Mouse (Mus musculus) telencephalon, adult 2 months (tissue): ENCODE results near the gene Slc25a51.

Experiments
- DNase-seq: peaks from one replicate; pipeline ENCODE4 v3.0.0-alpha.2; 2011; ENCODE audit warnings: low read depth, low spot score

Slc25a51 gene

DNA sequence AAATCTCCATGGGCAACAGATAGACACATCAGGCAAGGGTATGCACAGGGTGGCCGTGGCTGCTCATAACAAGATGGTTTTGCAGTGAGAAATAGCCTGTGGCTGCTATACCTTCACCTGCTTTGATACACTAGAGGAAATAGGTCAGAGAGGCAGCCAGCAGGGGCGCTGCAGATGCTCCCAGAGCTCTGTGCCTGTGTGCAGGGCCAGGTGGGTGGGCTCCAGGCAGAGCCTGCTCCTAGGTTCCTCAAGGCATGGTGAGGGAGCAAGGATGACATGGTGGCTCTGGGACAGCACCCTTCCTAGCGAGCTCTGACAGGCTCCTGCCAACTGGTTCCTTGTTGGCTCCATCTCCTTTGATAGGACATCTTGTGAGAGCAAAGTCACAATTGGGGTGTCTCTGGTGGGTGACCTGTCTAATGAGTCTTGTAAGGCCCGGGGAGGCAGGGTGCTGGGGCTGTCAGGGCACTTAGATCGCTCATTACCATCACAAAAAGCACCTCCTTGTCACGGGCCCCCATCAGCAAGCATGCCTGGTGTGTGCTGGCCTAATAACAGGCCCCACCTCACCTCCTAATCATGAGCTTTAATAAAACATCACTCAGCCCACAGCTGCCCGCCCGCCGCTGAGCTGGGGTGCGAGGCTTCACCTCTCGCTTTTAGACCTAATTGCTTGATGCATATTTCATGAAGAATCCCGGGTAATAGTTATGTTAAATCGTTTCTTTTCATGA lies 18.3 kb upstream of the Slc25a51 start:
- no peak for DNase-seq

DNA sequence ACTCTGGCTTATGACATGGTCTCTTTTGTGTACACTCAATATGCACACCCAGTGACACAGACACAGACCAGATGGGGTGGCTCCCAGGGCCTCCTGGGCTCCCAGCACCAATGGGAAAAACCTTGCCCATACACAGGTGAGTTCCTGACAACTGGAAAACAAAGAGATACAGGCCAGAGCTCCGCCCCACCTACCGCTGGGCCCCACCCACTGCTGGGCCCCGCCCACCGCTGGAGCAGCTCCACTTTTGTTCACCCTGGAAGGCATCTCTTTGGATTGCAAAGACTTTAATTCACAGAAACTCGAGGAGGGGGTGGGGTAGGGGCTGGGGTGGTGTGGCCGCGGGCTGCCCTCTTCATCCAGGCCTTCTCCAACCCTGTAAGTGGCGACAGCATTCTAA lies 14.8 kb upstream of the Slc25a51 start:
- no peak for DNase-seq

DNA sequence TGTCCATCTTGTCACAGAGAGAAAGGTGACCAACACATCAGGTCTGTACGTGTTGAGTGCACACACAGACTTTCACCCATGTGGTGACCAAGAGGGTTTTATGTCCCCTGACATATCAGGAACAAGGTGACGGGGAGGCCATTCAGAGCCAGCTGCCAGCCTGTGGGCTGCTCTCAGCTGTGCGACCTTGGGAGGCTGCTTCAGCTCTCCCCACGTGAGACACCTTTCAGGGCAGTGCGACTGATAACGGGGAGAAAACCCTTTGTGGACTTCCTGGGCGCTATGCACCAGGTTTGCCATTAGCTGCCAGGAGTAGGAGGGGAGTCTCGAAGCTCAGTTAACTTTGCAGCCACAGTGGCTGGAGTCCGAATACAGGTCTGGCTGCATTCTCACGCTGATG lies 14.1 kb upstream of the Slc25a51 start:
- no peak for DNase-seq

DNA sequence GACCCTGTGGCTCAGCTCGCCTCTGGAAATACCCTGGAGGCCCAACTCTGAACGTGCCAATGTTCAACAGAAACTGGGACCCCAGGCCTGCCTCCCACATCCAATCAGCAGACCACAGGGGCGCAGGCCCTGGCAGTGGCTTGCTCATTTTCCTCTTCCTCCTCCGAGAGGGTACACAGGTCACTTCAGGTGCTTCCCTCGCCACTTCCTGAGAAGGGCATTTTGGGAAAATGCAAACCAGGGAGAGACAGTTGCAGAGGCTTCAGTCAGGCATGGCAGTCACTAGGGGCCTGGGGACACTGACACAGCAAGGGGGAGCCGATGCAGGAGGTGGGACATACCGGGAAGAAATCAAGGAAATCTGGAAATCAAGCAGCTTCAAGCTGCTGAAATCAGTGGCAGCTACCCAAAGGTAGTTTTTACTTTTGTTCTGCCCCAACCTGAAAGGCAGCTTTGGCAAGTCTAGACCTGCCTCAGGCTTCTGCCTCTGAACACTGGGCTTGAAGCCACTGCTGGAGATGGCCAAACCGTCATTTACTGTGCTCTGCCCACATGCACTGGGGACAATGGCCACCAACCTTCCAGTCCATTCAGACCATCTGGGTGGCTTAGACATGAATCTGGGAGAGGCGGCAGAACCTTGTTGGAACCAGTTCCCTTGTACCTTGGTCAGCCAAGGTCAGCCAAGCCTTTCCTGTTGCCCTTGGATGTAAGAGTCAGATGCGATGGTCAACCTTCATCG lies 13.1 kb upstream of the Slc25a51 start:
- no peak for DNase-seq

DNA sequence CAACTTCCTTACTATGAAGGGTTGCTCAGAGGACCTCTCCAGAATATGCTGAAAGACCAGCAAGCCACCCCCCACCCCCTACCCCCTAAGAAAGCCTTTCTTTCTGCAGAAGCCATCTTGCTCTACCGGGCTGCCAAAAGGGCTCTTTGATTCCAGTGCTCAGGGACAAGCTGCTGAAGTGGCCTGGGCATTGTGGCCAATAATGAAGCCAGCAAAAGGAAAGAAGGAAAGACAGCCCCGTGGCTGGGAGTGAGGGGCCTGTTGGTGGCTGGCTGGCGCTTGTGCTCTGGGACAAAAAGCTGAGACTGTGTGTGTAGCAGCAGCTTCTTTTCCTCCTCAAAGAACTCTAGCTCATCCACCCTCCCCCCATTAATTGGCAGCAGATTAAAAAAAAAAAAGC lies 12.2 kb upstream of the Slc25a51 start:
- no peak for DNase-seq

- no peak for DNase-seq
Measured at GRCm38 (mm10) chr4:45419051-45419450, 10.5 kb upstream of the Slc25a51 start.

DNA sequence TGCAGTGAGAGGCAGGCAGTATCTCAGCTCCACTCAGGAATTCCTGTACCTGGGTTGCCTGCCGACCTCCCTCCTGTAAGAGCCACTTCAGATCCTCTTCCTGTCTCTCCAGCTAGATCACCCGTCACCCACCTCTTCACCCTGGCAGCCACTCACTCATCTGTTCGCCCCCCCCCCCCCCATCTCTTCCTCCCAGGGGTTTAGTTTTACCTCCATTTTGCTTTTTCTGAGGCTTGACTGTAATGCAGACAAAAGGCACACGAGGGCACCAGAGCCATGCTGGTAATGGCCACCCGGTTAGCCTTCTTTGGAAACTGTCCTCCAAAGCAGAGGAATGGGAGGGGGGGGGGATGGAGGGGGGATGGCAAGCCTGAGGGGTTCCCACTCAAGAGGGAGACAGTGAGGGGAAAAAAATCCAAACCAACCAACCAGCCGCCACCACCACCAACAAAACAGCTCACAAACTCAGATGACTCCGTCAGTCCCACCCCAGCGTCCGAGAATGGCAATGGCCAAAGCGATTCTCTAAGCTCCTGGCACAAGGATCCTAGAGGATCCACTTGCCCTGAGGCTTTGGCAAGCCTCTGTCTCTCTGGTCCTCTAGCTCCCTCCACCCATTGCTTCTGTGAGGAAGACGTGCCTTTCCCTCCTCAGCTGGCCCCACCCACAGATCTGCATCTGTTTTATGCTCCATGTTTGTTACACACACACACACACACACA lies 9.8 kb upstream of the Slc25a51 start:
- DNase-seq, result no peak

DNA sequence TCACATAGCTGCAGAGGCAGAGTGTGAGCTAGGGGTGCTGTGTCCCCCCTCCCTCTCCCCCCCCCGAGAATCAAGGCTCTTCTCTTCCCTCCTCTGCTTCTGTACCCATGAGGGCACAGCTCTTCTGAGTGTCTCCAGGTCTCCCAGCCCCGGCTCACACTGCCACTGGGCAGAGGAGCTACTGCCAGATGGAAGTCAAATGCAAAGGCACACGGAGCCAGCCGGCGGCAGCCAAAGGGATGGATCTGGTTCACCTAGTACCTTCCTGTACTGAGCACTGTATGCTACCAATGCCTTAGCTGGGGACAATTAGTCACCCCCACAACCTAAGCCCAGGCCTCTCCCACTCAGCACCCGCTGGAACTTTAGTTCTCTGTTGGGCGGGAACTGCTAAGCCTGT lies 7.7 kb upstream of the Slc25a51 start:
- no peak for DNase-seq

DNA sequence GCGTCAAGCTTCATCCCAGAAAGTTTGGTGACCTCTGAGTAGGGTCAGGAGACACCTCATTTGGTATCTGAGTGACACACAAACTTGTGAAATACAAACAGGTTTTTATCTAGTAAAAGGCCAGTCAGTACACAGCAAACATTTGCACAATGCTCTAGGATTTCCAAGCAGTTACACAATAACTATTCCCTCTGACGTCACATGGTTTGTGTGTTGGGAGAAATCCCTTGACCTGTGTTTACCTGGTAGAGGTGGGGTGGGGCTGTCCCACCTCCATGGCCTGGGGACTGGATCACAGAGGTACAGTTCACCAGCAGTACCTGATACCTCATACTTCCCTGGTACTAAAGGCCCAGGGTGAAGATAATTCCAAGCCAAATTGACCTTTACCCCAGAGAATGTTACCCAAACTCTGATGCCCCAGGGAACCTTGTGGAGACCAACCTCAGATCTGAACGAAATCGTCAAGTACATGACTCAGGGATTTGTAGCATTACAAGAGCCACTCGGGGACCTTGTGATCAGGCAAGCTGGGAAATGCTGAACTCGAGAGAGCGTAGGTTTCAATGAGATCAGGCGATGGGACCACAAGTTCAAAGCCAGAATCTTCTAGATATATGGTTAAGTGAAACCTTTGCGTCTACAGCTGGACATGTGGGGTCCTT lies 5.2 kb upstream of the Slc25a51 start:
- DNase-seq, result no peak

DNA sequence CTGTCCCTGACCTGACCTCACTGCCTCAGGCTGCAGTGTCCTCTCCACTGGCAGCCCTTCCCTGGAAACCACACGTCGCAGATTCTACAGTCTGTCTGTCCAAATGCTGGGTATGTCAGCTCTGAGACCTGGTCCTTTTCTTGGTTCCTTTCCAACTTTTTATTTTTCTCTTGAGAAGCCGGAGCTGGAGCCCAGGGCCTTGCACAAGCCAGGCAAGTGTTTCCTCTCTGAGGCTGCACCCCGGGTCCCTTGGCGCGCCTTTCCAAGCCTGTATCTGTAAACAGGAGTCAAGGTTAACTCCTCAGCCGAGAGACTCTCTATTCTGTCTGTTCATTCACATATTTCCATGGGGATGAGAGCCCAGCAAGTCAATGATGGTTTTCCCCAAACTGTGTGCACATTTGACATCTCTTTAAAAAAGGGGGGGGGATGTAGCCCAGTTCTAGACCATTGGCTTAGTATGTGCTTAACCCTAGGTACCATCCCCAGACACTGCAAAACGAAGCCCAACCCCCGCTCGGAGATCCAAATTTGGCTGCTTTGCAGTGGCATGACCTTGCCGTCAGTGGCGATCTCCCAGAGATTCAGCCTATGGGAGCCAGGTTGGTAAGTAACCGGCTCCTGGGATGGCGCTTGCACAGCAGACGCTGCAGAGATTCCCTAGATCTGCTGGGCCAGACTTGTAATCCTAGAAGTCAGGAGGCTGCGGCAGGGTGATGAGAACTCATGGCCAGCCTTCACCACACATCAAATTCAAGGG lies 4.0 kb upstream of the Slc25a51 start:
- DNase-seq, result no peak

GRCm38 (mm10) chr4:45411181-45411790 lies 2.7 kb upstream of the Slc25a51 start:
- no peak for DNase-seq

DNA sequence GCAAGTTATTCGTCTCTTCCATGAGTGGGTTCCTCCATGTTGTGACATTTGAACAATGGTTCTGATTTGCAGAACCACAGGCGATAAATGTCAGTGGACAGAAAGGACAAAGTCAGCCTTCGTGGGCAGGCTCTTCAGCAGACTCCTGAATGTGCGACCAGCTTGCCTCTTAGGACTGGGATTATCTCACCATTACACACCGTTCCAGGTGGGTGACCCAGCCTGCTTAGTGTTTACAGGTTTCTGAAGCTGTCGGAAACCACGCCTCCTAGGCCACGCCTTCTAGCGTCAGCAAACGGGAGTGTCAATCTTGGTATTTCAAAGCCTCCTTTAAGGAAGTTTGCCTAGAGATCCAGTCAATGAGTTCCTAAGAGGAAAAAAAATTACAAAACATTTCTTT lies 704 bp upstream of the Slc25a51 start:
- no peak for DNase-seq

GRCm38 (mm10) chr4:45407703-45408334 lies 747 bp downstream of the Slc25a51 start:
- no peak for DNase-seq

GRCm38 (mm10) chr4:45407001-45407702 lies 1.4 kb downstream of the Slc25a51 start:
- DNase-seq, result no peak

GRCm38 (mm10) chr4:45406397-45406796 lies 2.2 kb downstream of the Slc25a51 start:
- no peak for DNase-seq

DNA sequence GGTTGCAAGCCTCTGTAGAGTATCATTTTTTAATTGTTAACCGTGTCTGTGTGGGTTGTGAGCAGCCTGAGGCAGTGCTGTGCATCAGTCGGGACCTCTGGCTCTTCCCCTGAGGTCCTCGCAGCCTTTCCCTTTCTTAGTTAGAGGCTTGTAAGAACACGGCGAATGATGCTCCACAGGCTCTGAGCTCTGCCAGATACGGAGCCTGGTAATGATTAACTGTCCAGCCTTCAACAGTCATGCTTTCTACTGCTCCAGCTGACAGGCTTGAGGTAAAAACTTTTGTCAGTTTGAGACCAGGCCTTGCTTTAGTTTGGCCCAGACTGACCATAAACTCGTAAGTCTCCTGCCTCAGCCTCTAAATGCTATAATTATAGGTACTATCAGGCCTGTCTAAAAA lies 3.3 kb downstream of the Slc25a51 start:
- DNase-seq, result no peak

GRCm38 (mm10) chr4:45404086-45404485 lies 4.5 kb downstream of the Slc25a51 start:
- DNase-seq, result no peak

GRCm38 (mm10) chr4:45403499-45403878 lies 5.1 kb downstream of the Slc25a51 start:
- no peak for DNase-seq

DNA sequence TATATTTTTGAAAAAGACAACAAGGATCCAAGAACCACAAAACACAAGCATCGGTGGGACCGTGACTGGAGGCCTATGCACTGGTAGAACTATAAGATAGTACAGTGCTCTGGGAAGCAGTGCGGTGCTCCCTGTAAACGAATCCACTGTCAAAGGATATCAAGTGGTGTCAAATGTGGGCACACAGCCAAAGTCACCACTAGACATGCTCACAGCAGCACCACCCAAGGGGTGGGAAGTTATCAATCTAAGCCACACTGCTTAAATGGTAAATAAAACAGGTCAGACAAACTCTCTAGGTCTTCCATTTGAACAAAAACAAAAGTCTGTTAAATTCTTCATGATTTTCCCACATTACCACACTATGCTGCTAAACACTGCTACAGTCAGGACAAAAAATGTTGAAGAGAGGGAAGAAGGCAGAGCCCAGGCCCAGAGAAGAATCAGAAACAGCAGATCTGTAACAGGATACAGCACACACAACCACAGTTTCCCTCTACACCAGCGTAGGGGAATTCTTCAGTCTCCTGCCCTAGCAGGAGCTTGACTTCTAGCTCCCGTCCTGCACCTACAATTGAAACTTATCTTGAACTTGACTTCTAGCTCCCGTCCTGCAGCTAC lies 5.6 kb downstream of the Slc25a51 start:
- DNase-seq, result no peak
